Comparison of ENCODE assay signal across 28 mouse cellular contexts in the genomic region with DNA sequence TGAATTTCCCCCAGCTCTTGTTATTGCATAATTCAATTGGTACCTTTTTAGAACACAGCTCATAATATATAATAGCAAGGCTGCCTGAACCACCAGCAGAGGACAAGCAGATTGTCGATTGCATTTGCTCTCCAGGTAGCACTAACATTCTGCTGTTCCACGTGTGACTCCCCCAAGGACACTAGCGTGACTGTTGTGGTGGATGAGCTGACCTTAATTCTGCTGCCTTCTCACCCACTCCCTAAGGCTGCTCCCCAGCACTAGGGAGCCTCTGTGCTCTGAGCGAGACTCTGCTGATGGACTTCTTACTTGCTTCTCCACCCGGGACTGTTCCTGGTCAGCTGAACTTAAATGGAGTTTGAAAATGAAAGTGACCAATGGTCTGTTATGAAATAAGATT. TPM values are rescaled to one million over a fixed set of nuclear protein-coding genes. Genes with fewer than 3 reads are reported as not detected.
"Had no signal": no experiment of that assay in that cellular context is flagged by ENCODE, and none has a peak within 500 bp of the region (broad histone marks: within the 10 kb centered on the region; RNA-seq: fewer than 3 reads in every experiment).

No protein-coding gene starts in this region.

- ATAC-seq: hindbrain, postnatal 0 days; intestine, embryonic 16.5 days; liver, embryonic 12.5 days had no signal

- H3K27me3 ChIP-seq: heart, embryonic 13.5 days; heart, embryonic 15.5 days; hindbrain, embryonic 13.5 days; hindbrain, embryonic 15.5 days; kidney, embryonic 15.5 days; limb, embryonic 13.5 days; limb, embryonic 15.5 days; liver, embryonic 12.5 days had no signal

- DNase-seq: gastrocnemius, postnatal 14 days; gastrocnemius, postnatal 36 days; heart, adult 11 months; heart, adult 2 months; heart, postnatal 14 days; heart, postnatal 36 days; kidney, adult 11 months; kidney, adult 2 months; kidney, adult 9 months; kidney, postnatal 14 days; kidney, postnatal 36 days; layer of hippocampus, adult 9-11 months; layer of hippocampus, postnatal 36 days; left cerebral cortex, postnatal 4 days had no signal

- H3K4me3 ChIP-seq: heart, adult 2 months; heart, embryonic 13.5 days; heart, embryonic 15.5 days; hindbrain, embryonic 13.5 days; hindbrain, embryonic 15.5 days; kidney, embryonic 15.5 days; limb, embryonic 13.5 days; limb, embryonic 15.5 days; liver, embryonic 12.5 days had no signal

- H3K4me1 ChIP-seq: heart, embryonic 13.5 days; heart, embryonic 15.5 days; kidney, embryonic 15.5 days; liver, embryonic 12.5 days had no signal

- H3K27ac ChIP-seq: heart, adult 2 months; heart, embryonic 13.5 days; heart, embryonic 15.5 days; hindbrain, embryonic 13.5 days; hindbrain, embryonic 15.5 days; hindbrain, postnatal 0 days; kidney, embryonic 15.5 days; kidney, postnatal 0 days; limb, embryonic 13.5 days; limb, embryonic 15.5 days; liver, embryonic 12.5 days; liver, embryonic 14.5 days had no signal

RNA-seq across cellular contexts. Expression of gene Lrrc4, which starts 26.8 kb away (rescaled TPM):
- total RNA-seq: hematopoietic stem cell, adult 5-6 weeks; liver, adult 2 months had no signal
